Mouse (Mus musculus) fibroblast of lung, adult 2 months (primary cell): ENCODE data around the gene Bend6.

Experiments used
- DNase-seq: peaks from one replicate; pipeline ENCODE4 v3.0.0-alpha.2; 2011; ENCODE audit warnings: low read depth

The Bend6 gene

DNA sequence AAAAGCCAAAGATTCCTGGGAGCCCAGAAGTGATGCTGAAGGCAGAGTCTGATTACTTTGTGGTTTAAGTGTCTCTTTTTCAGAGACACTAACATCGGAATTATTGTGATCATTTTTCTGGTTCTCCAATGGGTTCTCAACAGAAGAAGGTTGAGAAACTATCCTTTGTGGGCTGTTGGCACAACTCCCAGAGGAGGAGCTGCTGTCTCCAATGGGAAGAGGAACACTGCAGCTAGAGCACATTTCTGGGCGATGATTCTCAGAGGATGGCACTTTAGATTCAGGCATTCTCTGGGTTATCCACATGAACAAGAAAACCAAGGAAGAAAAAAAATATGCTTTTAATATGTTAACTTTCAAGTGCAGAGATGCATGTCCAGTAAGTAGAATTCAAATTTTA is 104.3 kb downstream of the Bend6 start:
- DNase-seq = no peak
